Mouse (Mus musculus): ENCODE data around the gene Wfdc11.
"Not testable (repeated sequence)": the region's sequence is repeated elsewhere in the genome, so short reads cannot be mapped to it uniquely, and the experiment has no call there.

Gene Wfdc11

DNA sequence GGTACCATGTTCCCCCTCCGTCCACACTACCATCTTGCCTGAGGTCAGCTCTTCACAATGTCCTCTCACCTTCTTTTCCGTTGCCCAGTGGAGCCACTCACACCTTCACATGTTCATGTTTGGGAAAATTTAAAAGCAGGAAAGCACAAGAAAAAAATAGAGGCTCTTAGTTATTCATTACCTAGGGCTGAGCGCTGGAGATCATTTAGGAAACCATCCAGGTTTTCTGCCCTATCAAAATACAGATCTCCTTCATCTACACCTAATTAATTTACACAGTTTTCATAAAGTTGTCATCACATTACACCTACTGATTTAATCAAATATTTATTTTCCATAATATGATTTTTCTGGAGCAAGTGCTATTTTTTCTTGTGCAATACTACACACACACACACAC is 35.2 kb downstream of the Wfdc11 start, which contains the start of gene Wfdc16:
TSS of gene Wfdc16 (minus strand) at position 101 of the 400 bp plus-strand sequence.
- DNase-seq = no peak

DNA sequence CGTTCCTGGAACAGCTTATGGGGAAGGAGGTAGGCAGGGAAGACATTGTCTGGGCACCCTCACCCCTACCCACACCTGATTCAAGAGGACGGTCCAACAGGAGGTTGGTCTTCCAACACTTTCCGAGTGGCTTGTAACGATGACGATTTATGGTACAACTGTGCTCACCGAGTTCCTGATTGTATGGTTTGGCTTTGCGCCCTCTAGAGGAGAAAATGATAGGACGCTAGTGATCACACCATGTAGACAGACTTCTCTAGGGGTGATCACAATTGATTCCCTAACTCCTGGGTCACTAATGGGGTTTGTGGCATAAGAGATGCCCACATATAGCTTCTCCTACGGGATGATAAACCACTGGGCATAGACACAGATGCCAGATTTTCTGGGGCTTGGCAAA is 38.6 kb downstream of the Wfdc11 start:
- no peak for DNase-seq

- no peak for DNase-seq
These were observed 52.1 kb downstream of the Wfdc11 start for GRCm38 (mm10) chr2:164621775-164622174.

GRCm38 (mm10) chr2:164619050-164619449 is 54.8 kb downstream of the Wfdc11 start:
- no peak for DNase-seq

DNA sequence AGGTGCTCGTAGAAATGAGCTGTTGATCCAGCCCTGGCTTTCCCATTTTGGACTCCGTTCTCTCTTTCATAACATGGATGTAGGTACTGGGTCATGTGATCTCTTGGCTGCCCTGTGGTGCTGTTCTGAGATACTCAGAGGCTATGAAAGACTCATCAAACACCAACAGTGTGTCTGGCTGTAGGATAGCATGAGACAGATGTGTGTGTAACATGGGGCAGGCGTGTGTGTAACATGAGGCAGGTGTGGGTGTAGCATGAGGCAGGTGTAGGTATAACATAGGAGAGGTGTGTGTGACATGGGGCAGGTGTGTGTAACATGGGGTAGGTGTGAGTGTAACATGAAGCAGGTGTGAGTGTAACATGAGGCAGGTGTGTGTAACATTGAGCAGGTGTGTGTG is 58.5 kb downstream of the Wfdc11 start:
- no peak for DNase-seq

DNA sequence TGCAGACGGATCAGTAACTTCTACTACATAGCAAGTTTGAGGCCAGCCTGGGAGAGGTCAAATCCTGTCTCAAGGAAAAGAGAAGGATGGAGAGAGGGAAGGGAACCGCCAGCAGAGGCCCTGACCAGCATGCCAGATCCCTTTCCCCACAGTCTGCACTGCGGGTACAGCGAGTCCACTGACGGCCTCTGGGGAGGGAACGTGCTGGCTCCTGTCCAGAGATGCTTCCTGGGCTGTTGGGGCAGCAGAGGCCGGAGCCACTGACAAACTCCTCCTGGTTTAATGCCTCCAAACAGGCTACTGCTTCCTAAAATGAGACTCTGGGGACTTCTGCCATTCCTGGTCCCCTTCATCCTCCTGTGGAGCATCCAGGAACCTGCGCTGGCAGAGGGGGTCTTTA is 60.4 kb downstream of the Wfdc11 start, which contains the start of the genes Wfdc6b and Wfdc8:
TSS of gene Wfdc6b (plus strand) at position 52 of the 400 bp plus-strand sequence.
TSS of gene Wfdc8 (minus strand) at position 156 of the 400 bp plus-strand sequence.
- DNase-seq = not testable (repeated sequence)
